Mouse (Mus musculus) intestine, embryonic 14.5 days (tissue): ENCODE measurements around the gene Cep350. TPM values are rescaled to one million over a fixed set of nuclear protein-coding genes. Genes with fewer than 3 reads are reported as not detected.

Experiments
- polyA plus RNA-seq: library from polyadenylated mRNA; unstranded; fragments of >200 nt; fragmentation: Nextera tagmentation; extraction: Ambion mirVana; gene quantifications from 2 replicates; pipeline ENCODE4 v1.2.1, GENCODE M21; 2014

The Cep350 gene
- polyA plus RNA-seq, 1 experiment from 2014 or later: 11.8 TPM

Other genes with a start within 250 kb of the Cep350 start
- 0.07 and 0.27 TPM in 2 replicates for gene Lhx4, start 221.6 kb downstream of the Cep350 start, polyA plus RNA-seq
- gene Qsox1, start 160.4 kb downstream of the Cep350 start, polyA plus RNA-seq: 15.8 and 16.0 TPM in 2 replicates
- 124 and 136 TPM in 2 replicates for gene Tor1aip2, start 62.1 kb upstream of the Cep350 start, polyA plus RNA-seq
- gene Tor1aip1, start 63.2 kb upstream of the Cep350 start, polyA plus RNA-seq: 35.9 and 39.1 TPM in 2 replicates
- gene Fam163a, start 231.8 kb upstream of the Cep350 start, polyA plus RNA-seq: 7.8 and 9.8 TPM in 2 replicates